Mouse (Mus musculus) heart, postnatal 0 days (tissue): ENCODE results near the gene Nav1.

Experiments used
- CTCF ChIP-seq: IDR thresholded peaks from 2 replicates; pipeline ENCODE4 v1.5.1; 2016; ENCODE audit warnings: antibody characterized with exemption, control low read depth, low read depth
- EP300 ChIP-seq: IDR thresholded peaks from 2 replicates; pipeline ENCODE4 v1.6.1; 2016; ENCODE audit warnings: antibody characterized with exemption, low read depth

DNA sequence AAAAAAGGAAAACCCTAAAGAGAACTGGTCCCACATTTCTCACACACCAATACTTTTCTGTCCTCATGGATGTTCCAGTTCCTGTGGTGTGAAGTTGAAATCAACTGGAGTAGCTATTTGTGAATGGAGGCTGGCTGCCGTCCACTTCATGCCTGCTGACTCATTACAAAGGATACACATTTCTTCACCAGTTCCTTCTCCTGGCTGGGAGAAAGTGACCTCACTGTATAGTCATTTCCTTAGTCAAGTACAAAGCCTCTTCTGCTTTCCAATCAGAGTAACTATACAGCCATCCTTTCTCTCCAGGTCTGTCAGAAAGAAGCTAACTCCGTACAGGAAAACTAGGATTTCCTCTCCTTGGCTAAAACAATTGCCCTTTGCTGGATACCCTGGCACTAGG is 196.1 kb downstream of the Nav1 start:
- TF ChIP-seq CTCF (no peak), EP300 (0 out of 2 replicates have a peak, but pooled peaks have one; percentile 37)
